Mouse (Mus musculus): ENCODE measurements around the gene Zfp428.
A peak's percentile ranks its signal among the peaks of the same experiment; 100 is the strongest.

Gene Zfp428

DNA sequence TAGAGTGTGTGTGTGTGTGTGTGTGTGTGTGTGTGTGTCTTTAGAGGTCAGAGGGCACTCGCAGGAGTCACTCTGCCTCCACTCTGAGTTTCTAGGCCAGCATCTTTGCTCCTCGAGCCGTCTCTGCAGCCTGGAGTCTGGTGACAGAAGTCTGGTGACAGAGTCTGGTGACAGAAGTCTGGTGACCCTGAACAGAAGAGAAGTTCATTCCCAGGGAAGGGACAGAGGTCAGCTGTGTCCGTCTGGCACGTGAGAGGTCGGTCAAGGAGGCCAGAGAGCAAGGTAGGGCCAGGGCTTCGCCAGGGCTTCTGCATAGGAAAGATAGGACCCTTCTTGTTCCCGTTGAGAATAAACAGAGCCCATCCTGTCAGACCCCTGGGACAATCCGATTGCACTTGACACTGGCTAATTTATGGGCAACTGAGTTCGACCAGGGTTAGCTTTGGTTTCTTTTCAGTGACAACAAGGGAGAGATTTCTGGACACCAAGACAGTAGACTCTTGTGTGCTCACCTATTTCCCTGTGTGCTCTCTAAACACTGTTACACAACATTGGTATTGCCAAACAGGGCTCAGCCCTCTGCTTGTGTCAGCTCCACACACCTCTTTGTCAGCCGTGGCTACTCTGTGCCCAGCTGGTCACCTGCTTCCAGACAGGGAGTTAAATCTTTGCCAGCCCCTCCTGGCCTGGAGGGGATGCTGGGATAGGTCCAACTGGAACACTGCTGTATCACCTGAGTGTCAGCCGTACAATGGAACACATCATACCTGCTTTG lies 45.4 kb downstream of the Zfp428 start:
- no peak for DNase-seq (ENCODE audit: low read depth)

GRCm38 (mm10) chr7:24555786-24556185 lies 49.0 kb downstream of the Zfp428 start:
- no peak for DNase-seq (ENCODE audit: low read depth)

DNA sequence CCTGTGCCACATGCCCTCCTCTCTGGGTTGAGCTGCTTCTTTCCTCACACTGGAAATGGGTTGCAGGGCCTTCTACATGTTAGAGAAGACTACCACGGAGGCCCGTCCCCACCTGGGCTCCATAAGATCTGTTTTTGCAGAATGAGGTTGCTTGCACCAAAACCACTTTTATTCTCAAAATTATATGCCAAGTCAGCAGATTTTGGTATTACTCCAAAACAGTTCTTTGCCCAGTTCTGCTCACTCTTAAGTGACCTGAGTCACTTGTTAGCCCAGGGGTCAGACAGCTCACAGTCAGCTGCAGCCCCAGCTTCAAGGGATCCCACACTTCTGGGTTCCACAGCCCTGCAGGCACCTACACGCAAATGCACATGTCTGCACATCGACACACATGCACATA lies 54.6 kb downstream of the Zfp428 start:
- DNase-seq (ENCODE audit: low read depth), result no peak

DNA sequence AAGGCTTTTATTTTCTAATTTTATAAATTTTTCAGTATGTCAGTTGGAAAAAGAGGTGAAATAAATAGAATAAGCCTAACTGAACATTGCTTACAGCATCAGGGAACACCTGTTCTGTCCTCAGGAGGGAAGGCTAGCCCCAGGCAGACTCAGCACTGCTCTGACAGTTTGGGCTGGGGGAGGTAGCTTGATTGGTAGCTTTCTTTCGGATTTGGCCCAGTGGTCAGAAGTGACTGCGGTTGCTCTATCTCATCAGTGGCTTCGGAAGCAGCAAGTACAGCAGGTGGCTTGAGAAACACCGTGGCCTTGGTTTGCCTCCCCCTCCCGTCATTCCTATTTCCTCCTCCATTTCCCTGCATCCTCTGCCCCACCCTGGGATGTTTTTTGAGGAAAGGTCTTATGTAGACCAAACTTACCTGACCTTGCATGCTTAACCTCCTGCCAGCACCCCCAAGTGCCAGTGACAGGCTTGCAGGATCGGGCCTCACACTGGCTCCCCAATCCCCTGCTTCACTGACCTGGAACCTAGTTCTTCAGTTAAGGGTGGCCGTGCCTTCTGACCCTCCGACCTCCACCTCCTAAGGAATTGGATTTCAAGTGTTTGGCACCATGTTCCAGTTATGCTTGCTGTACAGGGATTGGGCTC lies 56.5 kb downstream of the Zfp428 start:
- no peak for DNase-seq (ENCODE audit: low read depth)

GRCm38 (mm10) chr7:24563837-24564206 lies 57.0 kb downstream of the Zfp428 start:
- DNase-seq (ENCODE audit: low read depth), result no peak

GRCm38 (mm10) chr7:24564607-24565265 lies 57.9 kb downstream of the Zfp428 start:
- DNase-seq (ENCODE audit: low read depth), result peak; percentile 86

All from naive thymus-derived CD4-positive, alpha-beta T cell, adult 2 months (primary cell).